Mouse (Mus musculus) testis, adult 2 months (tissue): ENCODE data around the gene Rac2.

Experiments
- CTCF ChIP-seq: fragments of 200-500 bp; IDR thresholded peaks from 2 replicates; pipeline ENCODE4 v1.5.1; 2012; ENCODE audit warnings: low read depth, mild to moderate bottlenecking, inconsistent platforms, low read length, moderate library complexity; ENCODE audit not compliant: control insufficient read depth, insufficient read depth, insufficient replicate concordance
- POLR2A ChIP-seq: fragments of 200-500 bp; IDR thresholded peaks from 2 replicates; pipeline ENCODE4 v1.6.1; 2012; ENCODE audit warnings: low read depth, mild to moderate bottlenecking, inconsistent platforms, low read length, moderate library complexity; ENCODE audit not compliant: control insufficient read depth

GRCm38 (mm10) chr15:78593896-78594425 is 21.4 kb upstream of the Rac2 start:
- no peak for TF ChIP-seq CTCF
- TF ChIP-seq POLR2A, result no peak
